Mouse (Mus musculus): Measurements from ENCODE around the gene Sox5.

- no peak for TF ChIP-seq CTCF (IDR thresholded peaks at IDR 0.05; ENCODE audit: low read depth)
- TF ChIP-seq EP300 (IDR thresholded peaks at IDR 0.05; ENCODE audit: low read depth) = no peak
Observed at GRCm38 (mm10) chr6:143960081-143960480, 821.7 kb downstream of the Sox5 start.

All from liver, embryonic 14.5 days (tissue).